Mouse (Mus musculus): Measurements from ENCODE around the gene Rd3l.
A peak's percentile ranks its signal among the peaks of the same experiment; 100 is the strongest.
"Not testable (repeated sequence)": the region's sequence is repeated elsewhere in the genome, so short reads cannot be mapped to it uniquely, and the experiment has no call there.

The Rd3l gene

GRCm38 (mm10) chr12:111966683-111967173 lies 14.4 kb downstream of the Rd3l start, which contains the start of gene Atp5mpl:
Atp5mpl (minus strand) TSS chr12:111966977.
- peak; percentile 83 for DNase-seq (ENCODE audit: low spot score)

- DNase-seq (ENCODE audit: low spot score) = no peak
Observed at GRCm38 (mm10) chr12:111963339-111963738, 17.8 kb downstream of the Rd3l start.

DNA sequence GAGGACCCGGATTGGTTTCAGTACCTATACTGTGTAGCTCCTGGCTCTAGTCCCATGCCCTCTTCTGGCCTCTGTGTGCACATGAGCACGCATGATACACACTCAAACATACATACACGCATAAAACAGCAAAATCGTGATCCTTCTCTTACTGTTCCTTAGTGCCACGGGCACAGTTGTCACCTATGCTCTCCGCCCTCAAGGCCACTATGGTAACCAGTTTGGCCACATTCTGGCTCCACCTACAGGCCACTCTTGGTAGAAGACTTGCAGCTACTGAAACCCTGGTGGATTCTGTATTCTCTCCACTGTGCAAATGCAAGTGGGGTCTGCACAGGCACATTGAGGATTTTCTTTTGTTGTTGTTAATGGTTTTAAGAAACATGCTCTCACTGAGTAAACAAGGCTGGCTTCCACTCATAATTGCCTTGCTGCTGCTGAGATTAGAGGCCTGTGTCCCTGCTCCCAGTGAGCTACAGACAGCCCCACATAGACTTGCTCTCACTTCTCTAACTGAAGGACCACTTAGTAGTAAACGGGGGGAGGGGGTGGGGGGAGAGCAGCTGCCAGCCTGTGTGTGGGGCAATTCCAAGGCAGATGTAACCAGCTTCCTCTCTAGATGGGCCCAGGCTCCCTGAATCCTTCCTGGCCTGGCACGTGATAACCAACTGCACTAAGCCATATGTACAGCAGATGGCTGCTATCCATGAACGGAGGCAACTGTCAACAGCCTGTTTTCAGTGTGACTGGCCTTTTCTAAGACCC lies 22.8 kb downstream of the Rd3l start:
- peak; percentile 75 for DNase-seq (ENCODE audit: low spot score)

GRCm38 (mm10) chr12:111956173-111956572 lies 24.9 kb downstream of the Rd3l start:
- DNase-seq (ENCODE audit: low spot score) = no peak

DNA sequence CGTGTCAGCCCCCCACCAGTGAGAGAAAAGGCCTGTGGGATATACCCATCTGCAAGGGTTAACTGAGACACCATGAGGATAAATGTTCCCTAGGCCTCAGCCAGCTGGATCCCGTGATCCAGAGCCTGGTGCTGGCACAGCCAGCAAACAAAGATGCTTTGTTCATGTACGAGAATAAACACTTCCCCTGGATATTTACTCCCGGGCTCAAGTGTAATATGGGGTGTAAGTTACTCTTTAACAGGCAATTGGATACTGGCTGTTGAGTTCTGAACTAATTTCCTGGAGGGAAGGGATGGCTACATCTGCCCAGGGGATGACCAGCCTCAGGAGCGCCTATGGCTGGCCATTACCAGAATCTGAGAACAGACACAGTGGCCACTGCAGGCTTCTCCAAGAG lies 29.4 kb downstream of the Rd3l start:
- DNase-seq (ENCODE audit: low spot score) = no peak

GRCm38 (mm10) chr12:111950486-111950885 lies 30.6 kb downstream of the Rd3l start:
- DNase-seq (ENCODE audit: low spot score) = no peak

DNA sequence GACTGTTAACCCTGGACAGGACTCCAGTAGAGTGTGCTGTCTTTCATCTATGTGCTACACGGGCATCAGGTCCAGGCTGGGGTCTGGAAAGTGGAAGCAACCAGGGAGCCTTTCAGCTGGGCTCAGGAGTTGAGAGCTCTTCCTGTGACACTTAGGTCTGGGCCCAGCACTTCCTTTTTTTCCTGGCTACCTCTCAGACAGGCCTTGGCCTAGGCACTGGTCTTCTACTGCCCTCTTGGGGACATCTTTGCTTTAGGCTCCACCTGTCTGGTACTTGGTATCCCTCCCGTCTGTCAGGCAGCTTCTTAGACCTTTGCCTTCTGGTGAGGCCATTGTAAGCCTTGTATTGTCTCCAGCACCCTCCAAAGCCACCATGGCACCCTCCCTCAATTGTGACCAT lies 34.4 kb downstream of the Rd3l start:
- DNase-seq (ENCODE audit: low spot score) = peak; percentile 50

- not testable (repeated sequence) for DNase-seq (ENCODE audit: low spot score)
Observed at GRCm38 (mm10) chr12:111945765-111946655, 35.1 kb downstream of the Rd3l start.

DNA sequence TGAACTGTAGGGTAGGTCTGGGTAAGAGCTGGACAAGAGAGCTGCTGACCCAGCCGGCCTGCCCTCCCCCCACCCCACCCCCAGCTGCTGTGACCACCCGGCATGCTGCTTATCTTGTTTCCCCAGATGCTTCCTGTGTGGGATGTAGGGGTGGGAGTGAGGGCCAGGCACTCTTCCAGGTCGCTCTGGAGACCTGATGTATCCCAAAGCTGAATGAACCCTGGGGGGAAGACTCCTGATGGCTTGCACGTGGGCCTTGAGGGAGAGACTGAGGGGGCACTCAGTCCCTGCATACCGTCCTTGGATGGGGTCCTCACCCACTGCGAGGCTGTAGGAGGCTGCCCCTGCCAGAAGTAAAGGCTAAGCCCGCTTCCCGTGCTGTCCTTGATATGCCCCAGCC lies 36.0 kb downstream of the Rd3l start:
- no peak for DNase-seq (ENCODE audit: low spot score)

GRCm38 (mm10) chr12:111944065-111944987 lies 36.8 kb downstream of the Rd3l start:
- not testable (repeated sequence) for DNase-seq (ENCODE audit: low spot score)

- no peak for DNase-seq (ENCODE audit: low spot score)
Observed at GRCm38 (mm10) chr12:111943421-111944064, 37.6 kb downstream of the Rd3l start.

DNA sequence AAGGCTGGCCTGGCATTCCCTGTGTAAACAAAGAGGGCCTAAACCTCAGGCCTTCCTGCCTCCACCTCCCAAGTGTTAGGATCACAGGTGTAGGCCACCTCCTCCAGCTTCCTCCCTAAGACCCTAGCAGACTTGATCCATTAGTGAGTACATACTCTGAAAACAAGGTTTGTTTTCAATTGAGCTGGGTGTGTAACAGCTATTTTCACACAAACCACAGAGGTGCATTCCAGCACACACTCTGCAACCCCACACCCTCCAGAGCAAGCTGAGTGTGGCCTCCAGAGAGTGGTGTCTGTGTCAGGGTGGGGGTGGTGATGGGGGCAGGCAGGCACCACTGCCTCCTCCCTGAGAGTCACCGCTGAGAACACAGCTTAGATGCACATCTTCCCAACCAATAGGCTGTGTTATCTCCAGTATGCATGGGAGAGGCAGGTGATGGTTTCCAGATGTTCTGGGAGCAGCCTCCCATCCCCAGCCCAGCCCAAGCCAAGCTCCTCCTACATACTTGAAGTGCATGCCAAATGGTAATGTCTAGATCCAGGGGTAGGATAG lies 42.4 kb downstream of the Rd3l start:
- DNase-seq (ENCODE audit: low spot score) = no peak

GRCm38 (mm10) chr12:111936706-111937550 lies 44.2 kb downstream of the Rd3l start:
- DNase-seq (ENCODE audit: low spot score) = no peak

GRCm38 (mm10) chr12:111933971-111934370 lies 47.1 kb downstream of the Rd3l start:
- DNase-seq (ENCODE audit: low spot score) = no peak

DNA sequence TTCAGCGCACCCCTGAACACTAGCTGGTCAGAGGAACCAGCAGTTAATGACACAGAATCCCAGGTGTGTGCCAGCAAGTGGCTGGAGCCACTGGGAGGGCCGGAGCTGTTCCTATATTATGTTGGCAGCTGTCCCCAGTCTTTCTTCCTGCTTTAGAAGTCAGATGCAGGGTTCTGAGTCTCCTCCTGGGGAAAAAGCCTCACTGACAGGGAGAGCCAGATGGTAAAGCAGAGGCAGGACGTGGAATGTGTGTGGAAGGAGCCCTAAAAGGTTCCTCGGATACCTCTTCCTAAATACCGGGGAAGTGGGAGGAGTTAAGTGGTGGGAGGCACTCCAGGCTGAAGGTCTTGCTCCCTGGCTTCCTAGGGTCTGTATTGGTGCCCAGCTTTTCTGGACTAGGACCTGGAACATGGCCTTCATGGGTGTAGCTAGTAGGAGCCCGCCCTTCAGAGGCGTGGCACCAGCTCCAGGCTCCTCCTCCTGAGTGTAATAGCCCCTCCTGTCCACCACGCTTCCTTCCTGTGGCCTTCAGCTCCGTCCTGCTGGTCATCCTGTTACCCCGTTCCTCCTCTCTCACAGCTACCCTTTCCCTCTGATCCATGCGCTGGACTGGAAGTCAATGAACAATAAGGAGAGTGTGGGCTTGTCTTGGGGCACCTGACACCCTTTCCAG lies 47.9 kb downstream of the Rd3l start:
- DNase-seq (ENCODE audit: low spot score) = no peak

GRCm38 (mm10) chr12:111932513-111932912 lies 48.6 kb downstream of the Rd3l start:
- DNase-seq (ENCODE audit: low spot score) = no peak

- no peak for DNase-seq (ENCODE audit: low spot score)
Observed at GRCm38 (mm10) chr12:111931411-111932025, 49.6 kb downstream of the Rd3l start.
